Mouse (Mus musculus): ENCODE results near the gene Atp11c.

- TF ChIP-seq CTCF (IDR thresholded peaks at IDR 0.05; ENCODE audit: insufficient read depth, low read length) (no peak), POLR2A (IDR thresholded peaks at IDR 0.05; ENCODE audit: borderline replicate concordance, extremely low read depth, low read depth, low read length) (no peak)
Observed at GRCm38 (mm10) chrX:60317661-60318060, 274.8 kb downstream of the Atp11c start.

Measured in lung, adult 2 months (tissue).